Comparison of ENCODE assay signal across 10 mouse cellular contexts in genomic region chr4:139493227-139494025, GRCm38 (mm10). TPM values are rescaled to one million over a fixed set of nuclear protein-coding genes. Genes with fewer than 3 reads are reported as not detected.
A peak's percentile ranks its signal among the peaks of the same experiment; 100 is the strongest.
DNase-seq lines count a peak whose midpoint lies in the region; ATAC-seq lines count a peak whose summit lies in the region.
"Had no signal": no experiment of that assay in that cellular context is flagged by ENCODE, and none has a peak within 500 bp of the region (broad histone marks: within the 10 kb centered on the region; RNA-seq: fewer than 3 reads in every experiment).

No protein-coding gene starts in this region.

- H3K4me2 ChIP-seq in intestine, embryonic 15.5 days (replicated peaks), result no peak overlapping the region

- 67% methylated on average over 9 of the region's 9 CpGs for WGBS in intestine, embryonic 15.5 days

- no peak overlapping the region for H3K9ac ChIP-seq in intestine, embryonic 15.5 days

- DNase-seq in left cerebral cortex, postnatal 4 days, result peak; percentile 25
- DNase-seq in left cerebral cortex, postnatal 25 days (ENCODE audit: low spot score in 2 of 2), result no peak
- peak; percentile 86 for DNase-seq in cerebellum, adult 9-10 months
- DNase-seq in kidney, adult 9 months, result peak; percentile 50
- no peak for DNase-seq in adrenal gland, postnatal 25 days
- DNase-seq in layer of hippocampus, postnatal 25 days (ENCODE audit: extremely low spot score in 1 of 2, low spot score in 1 of 2), result no peak
- DNase-seq: right cerebral cortex, adult 18-20 months had no signal

- intact Hi-C loops in left cerebral cortex, postnatal 4 days (cut with DNase I), result no loop called here
- intact Hi-C loops in left cerebral cortex, postnatal 25 days (cut with DNase I), result loop anchor here (5.0 to 10.0 kb wide), 2 partner anchors 79 to 361 kb away; no protein-coding TSS in a partner anchor

- no peaks in the 10 kb centered on the region for H3K9me3 ChIP-seq in intestine, embryonic 15.5 days
- H3K9me3 ChIP-seq: megakaryocyte, embryonic 14.5 days had no signal

- ATAC-seq in megakaryocyte progenitor cell, adult 5-6 weeks (replicated peaks; ENCODE audit: poor library complexity), result peak; percentile 83
- no peak for ATAC-seq in intestine, embryonic 15.5 days

- no peak overlapping the region for H3K4me3 ChIP-seq in intestine, embryonic 15.5 days (replicated peaks)
- H3K4me3 ChIP-seq: megakaryocyte, embryonic 14.5 days had no signal

- no peaks in the 10 kb centered on the region for H3K4me1 ChIP-seq in intestine, embryonic 15.5 days (replicated peaks)

- H3K27ac ChIP-seq in intestine, embryonic 15.5 days, result no peak overlapping the region

- H3K36me3 ChIP-seq in intestine, embryonic 15.5 days, result peaks cover 21% of the 10 kb centered on the region

- H3K27me3 ChIP-seq in intestine, embryonic 15.5 days (replicated peaks), result no peaks in the 10 kb centered on the region

RNA-seq across cellular contexts. Expression of gene Iffo2, which starts 36.9 kb away (rescaled TPM):
- total RNA-seq in left cerebral cortex, postnatal 4 days (2021), result 10 to 100 TPM; 24.2 to 26.3 TPM
- 10 to 100 TPM; 15.9 to 17.2 TPM for total RNA-seq in left cerebral cortex, postnatal 25 days (2021)
- total RNA-seq in megakaryocyte progenitor cell, adult 5-6 weeks (2015), result 0.39 and 0.69 TPM in 2 replicates
- total RNA-seq in megakaryocyte progenitor cell, adult 5-6 weeks (2017), result 0.33 and 1.2 TPM in 2 replicates
- polyA plus RNA-seq in intestine, embryonic 15.5 days (2015; fragmentation: Nextera tagmentation; extraction: Ambion mirVana), result 2.9 and 3.2 TPM in 2 replicates
- total RNA-seq in adrenal gland, postnatal 25 days (2021), result 14.4 and 15.0 TPM in 2 replicates
- total RNA-seq in layer of hippocampus, postnatal 25 days (2021), result 10 to 100 TPM; 15.3 to 16.3 TPM

Comparison
In these comparisons a context has a peak if more than half of its experiments do, and no peak if none do; other contexts are left out.
1. DNase-seq: peak in left cerebral cortex, postnatal 4 days (single experiment), cerebellum, adult 9-10 months (single experiment) and kidney, adult 9 months (single experiment); none in left cerebral cortex, postnatal 25 days (0 of 2), adrenal gland, postnatal 25 days (single experiment) and layer of hippocampus, postnatal 25 days (0 of 2).